Mouse (Mus musculus) subcutaneous adipose tissue, adult 2 months (tissue): ENCODE results near the gene Ubl4a. TPM values are rescaled to one million over a fixed set of nuclear protein-coding genes. Genes with fewer than 3 reads are reported as not detected.

Experiments used
- polyA plus RNA-seq: library from polyadenylated mRNA; depleted of rRNA; stranded (reverse); fragments of >200 nt; gene quantifications from 2 replicates; pipeline ENCODE4 v1.2.3, GENCODE M21; 2012; ENCODE audit warnings: low replicate concordance; rRNA removed

Ubl4a gene
- 49.5 and 56.3 TPM in 2 replicates for polyA plus RNA-seq

GRCm38 (mm10) chrX:74372888-74373549, at the start of gene Ubl4a, which contains the start of gene Slc10a3:
Ubl4a (minus strand) TSS chrX:74373218.
Slc10a3 (minus strand) TSS chrX:74373349.

GRCm38 (mm10) chrX:74392535-74393443, 19.8 kb upstream of the Ubl4a start, which contains the start of the genes Fam3a and Ikbkg:
Fam3a (minus strand) TSS chrX:74393272.
Ikbkg (plus strand) TSS chrX:74393290.

GRCm38 (mm10) chrX:74353467-74353770, 19.6 kb downstream of the Ubl4a start, which contains the start of gene Lage3:
Lage3 (minus strand) TSS chrX:74353618.

GRCm38 (mm10) chrX:74328725-74329161, 44.3 kb downstream of the Ubl4a start, which contains the start of gene Plxna3:
Plxna3 (plus strand) TSS chrX:74329066.

Other genes with a start within 250 kb of the Ubl4a start
- not detected in 2 replicates for gene Opn1mw, start 245.8 kb downstream of the Ubl4a start, polyA plus RNA-seq
- 4.6 and 11.3 TPM in 2 replicates for gene Mecp2, start 237.9 kb downstream of the Ubl4a start, polyA plus RNA-seq
- not detected in 2 replicates for gene Tex28, start 205.4 kb downstream of the Ubl4a start, polyA plus RNA-seq
- 0.04 TPM in 1 of 2 replicates, not detected in the other for gene Tktl1, start 196.0 kb downstream of the Ubl4a start, polyA plus RNA-seq
- 658 and 2,331 TPM in 2 replicates for gene Flna, start 123.4 kb downstream of the Ubl4a start, polyA plus RNA-seq
- gene Emd, start 118.5 kb downstream of the Ubl4a start, polyA plus RNA-seq, result 47.9 and 80.7 TPM in 2 replicates
- 1,145 and 2,013 TPM in 2 replicates for gene Rpl10, start 102.4 kb downstream of the Ubl4a start, polyA plus RNA-seq
- 99.6 and 120 TPM in 2 replicates for gene Taz, start 91.3 kb downstream of the Ubl4a start, polyA plus RNA-seq
- 26.7 and 40.0 TPM in 2 replicates for gene Dnase1l1, start 90.9 kb downstream of the Ubl4a start, polyA plus RNA-seq
- 337 and 396 TPM in 2 replicates for gene Atp6ap1, start 76.1 kb downstream of the Ubl4a start, polyA plus RNA-seq
- 291 and 322 TPM in 2 replicates for gene Gdi1, start 68.2 kb downstream of the Ubl4a start, polyA plus RNA-seq
- gene Fam50a, start 60.2 kb downstream of the Ubl4a start, polyA plus RNA-seq, result 15.7 and 15.8 TPM in 2 replicates
- 14.5 and 58.4 TPM in 2 replicates for gene Plxna3, start 44.2 kb downstream of the Ubl4a start, polyA plus RNA-seq
- 101 and 103 TPM in 2 replicates for gene Lage3, start 19.6 kb downstream of the Ubl4a start, polyA plus RNA-seq
- 25.2 and 30.4 TPM in 2 replicates for gene Slc10a3, start 131 bp upstream of the Ubl4a start, polyA plus RNA-seq
- gene Fam3a, start 20.1 kb upstream of the Ubl4a start, polyA plus RNA-seq, result 50.5 and 59.2 TPM in 2 replicates
- 18.2 and 22.3 TPM in 2 replicates for gene Ikbkg, start 20.1 kb upstream of the Ubl4a start, polyA plus RNA-seq
- 199 and 317 TPM in 2 replicates for gene G6pdx, start 56.0 kb upstream of the Ubl4a start, polyA plus RNA-seq
- not detected in 2 replicates for gene Gm6880, start 108.2 kb upstream of the Ubl4a start, polyA plus RNA-seq
- gene Olfr1326-ps1, start 201.7 kb upstream of the Ubl4a start, polyA plus RNA-seq, result not detected in 2 replicates
- gene Olfr1325, start 219.5 kb upstream of the Ubl4a start, polyA plus RNA-seq, result not detected in 2 replicates